Mouse (Mus musculus) hindlimb bud, embryonic 11.5 days (tissue): ENCODE measurements at regions not wholly inside any gene's neighbourhood (a gene's known extent, or its start where the extent isn't known, plus 50 kb on each side); places are given as distances from the start of the nearest gene placed in this dataset.

ENCODE experiments used
- DNase-seq: peaks from one replicate; pipeline ENCODE4 v3.0.0-alpha.2; 2012; ENCODE audit warnings: low read depth, low spot score; ENCODE audit errors: extremely low spot score

DNA sequence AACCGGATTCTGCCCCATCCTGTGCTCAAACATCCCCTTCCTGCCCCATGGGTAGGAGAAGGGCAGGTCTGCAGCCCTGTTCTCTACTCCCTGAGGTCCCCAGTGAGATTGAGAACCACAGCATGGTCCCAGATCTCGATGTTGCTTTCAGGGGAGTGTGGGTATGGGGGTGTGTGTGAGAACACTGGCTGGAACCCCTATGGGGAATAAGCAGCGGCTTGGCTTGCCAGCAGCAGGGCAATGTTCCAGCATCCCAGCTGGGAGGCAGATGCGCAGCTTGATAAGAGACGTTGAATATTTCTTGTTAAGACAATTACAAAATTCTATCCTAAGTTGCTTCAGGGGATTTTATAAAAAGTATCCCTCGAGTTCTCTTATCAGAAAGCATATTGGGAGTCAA lies 53.7 kb upstream of the Dcbld2 start:
- DNase-seq, result no peak
